Mouse (Mus musculus) lung, embryonic 14.5 days (tissue): ENCODE results near the gene Slc29a3. TPM values are rescaled to one million over a fixed set of nuclear protein-coding genes. Genes with fewer than 3 reads are reported as not detected.

ENCODE experiments used
- ATAC-seq: fragments of 200-750 bp; cut with Nextera tagmentation; 2 replicates; pipeline ENCODE4 v1.8.0; 2017; ENCODE audit warnings: mild to moderate bottlenecking, moderate TSS enrichment, moderate library complexity; ENCODE audit not compliant: insufficient read depth
- DNase-seq: peaks from one replicate; pipeline ENCODE4 v3.0.0-alpha.2; 2015
- H3K27ac ChIP-seq: fragments of 300-500 bp; sonication (generic); 2 replicates; pipeline ENCODE4 v1.5.1; 2014; ENCODE audit warnings: low read depth, mild to moderate bottlenecking, moderate library complexity
- H3K27me3 ChIP-seq: fragments of 300-500 bp; sonication (generic); 2 replicates; pipeline ENCODE4 v1.6.1; 2014; ENCODE audit warnings: low read length, control low read depth; ENCODE audit not compliant: insufficient read depth
- H3K36me3 ChIP-seq: fragments of 300-500 bp; sonication (generic); 2 replicates; pipeline ENCODE4 v1.6.1; 2014; ENCODE audit warnings: control low read depth; ENCODE audit not compliant: insufficient read depth
- H3K4me1 ChIP-seq: fragments of 300-500 bp; sonication (generic); 2 replicates; pipeline ENCODE4 v1.6.1; 2014; ENCODE audit warnings: antibody characterized with exemption, control low read depth; ENCODE audit not compliant: insufficient read depth
- H3K4me2 ChIP-seq: fragments of 300-500 bp; sonication (generic); 2 replicates; pipeline ENCODE4 v1.6.1; 2014; ENCODE audit warnings: mild to moderate bottlenecking
- H3K4me3 ChIP-seq: fragments of 300-500 bp; sonication (generic); 2 replicates; pipeline ENCODE4 v1.5.1; 2014; ENCODE audit warnings: low read depth, low read length
- H3K9ac ChIP-seq: fragments of 300-500 bp; sonication (generic); 2 replicates; pipeline ENCODE4 v1.6.1; 2014
- H3K9me3 ChIP-seq: fragments of 300-500 bp; sonication (generic); 2 replicates; pipeline ENCODE4 v1.6.1; 2016; ENCODE audit warnings: low read depth, low read length, control low read depth
- CTCF ChIP-seq: IDR thresholded peaks from 2 replicates; pipeline ENCODE4 v1.5.1; 2016; ENCODE audit warnings: antibody characterized with exemption, low read depth
- WGBS: fragments of 180-500 bp; shearing (Covaris S2); extraction: QIAGEN DNeasy Blood & Tissue Kit; methylation state at CpG from one replicate; pipeline ENCODE4 v1.1.7; 2014; 5-methylcytosine and 5-hydroxymethylcytosine counted together
- polyA plus RNA-seq: library from polyadenylated mRNA; unstranded; fragments of >200 nt; fragmentation: Nextera tagmentation; extraction: Ambion mirVana; gene quantifications from 2 replicates; pipeline ENCODE4 v1.2.1, GENCODE M21; 2014

Gene Slc29a3
- polyA plus RNA-seq, 1 experiment from 2014 or later: 7.4 TPM

DNA sequence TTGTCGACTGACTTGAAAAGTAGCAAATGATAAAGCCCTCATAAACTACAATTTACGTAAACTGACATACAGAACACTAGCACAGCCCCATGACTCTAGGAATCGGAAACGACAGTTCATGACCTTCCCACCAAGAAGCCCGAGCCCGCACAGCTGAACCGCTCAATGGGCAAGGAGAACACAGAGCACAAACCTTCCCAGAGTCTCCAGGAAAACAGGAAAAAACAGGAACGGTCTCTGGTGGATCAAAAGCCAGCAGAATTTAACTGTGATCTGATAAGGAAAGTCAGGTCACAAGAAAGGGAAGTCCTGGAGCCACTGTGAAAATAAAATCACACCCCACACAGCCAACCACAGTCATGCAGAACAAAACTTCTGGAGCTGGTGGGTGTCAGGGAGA, 82.4 kb downstream of the Slc29a3 start:
- Histone ChIP-seq H3K27me3 (no peaks in the 10 kb centered on the region), H3K27ac (no peak overlapping the region), H3K4me3 (no peak overlapping the region), H3K9me3 (no peaks in the 10 kb centered on the region), H3K9ac (no peak overlapping the region), H3K36me3 (no peaks in the 10 kb centered on the region), H3K4me1 (no peaks in the 10 kb centered on the region), H3K4me2 (no peak overlapping the region)
- no peak for TF ChIP-seq CTCF
- ATAC-seq (no peak), DNase-seq (no peak)
- 51% methylated on average over 8 of the region's 8 CpGs for WGBS

DNA sequence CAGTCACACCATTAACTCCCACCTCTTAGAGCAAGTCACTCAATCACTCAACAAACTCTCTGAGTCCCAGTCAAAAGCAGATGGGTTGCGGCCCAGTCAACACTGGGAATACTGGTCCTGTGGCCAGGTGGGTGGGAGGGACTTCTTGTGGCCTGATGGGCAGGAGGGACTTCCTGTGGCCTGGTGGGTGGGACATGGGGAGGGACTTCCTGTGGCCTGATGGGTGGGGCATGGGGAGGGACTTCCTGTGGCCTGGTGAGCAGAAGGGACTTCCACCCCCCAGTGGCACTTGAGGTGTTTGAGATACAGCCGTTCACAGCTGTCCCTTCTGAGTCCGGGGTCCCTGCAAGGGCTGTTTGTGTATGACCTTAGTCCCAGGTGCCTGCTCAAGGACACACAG, 84.0 kb downstream of the Slc29a3 start:
- H3K4me3 ChIP-seq: no peak overlapping the region
- H3K4me1 ChIP-seq: no peaks in the 10 kb centered on the region
- 77% methylated on average over 3 of the region's 3 CpGs for WGBS
- TF ChIP-seq CTCF: no peak
- no peaks in the 10 kb centered on the region for H3K9me3 ChIP-seq
- H3K9ac ChIP-seq: no peak overlapping the region
- no peak overlapping the region for H3K27ac ChIP-seq
- no peak overlapping the region for H3K4me2 ChIP-seq
- H3K36me3 ChIP-seq: no peaks in the 10 kb centered on the region
- DNase-seq (no peak), ATAC-seq (no peak)
- no peaks in the 10 kb centered on the region for H3K27me3 ChIP-seq

Other genes starting within 250 kb of the Slc29a3 start
- gene Cdh23, start 56.3 kb downstream of the Slc29a3 start, polyA plus RNA-seq: 0.26 TPM in 2 replicates
- gene Unc5b, start 78.8 kb upstream of the Slc29a3 start, polyA plus RNA-seq: 6.6 TPM in 2 replicates